Mouse (Mus musculus): ENCODE data around the gene Ints2. TPM values are rescaled to one million over a fixed set of nuclear protein-coding genes. Genes with fewer than 3 reads are reported as not detected.
A peak's percentile ranks its signal among the peaks of the same experiment; 100 is the strongest.
"Not testable (repeated sequence)": the region's sequence is repeated elsewhere in the genome, so short reads cannot be mapped to it uniquely, and the experiment has no call there.

Gene Ints2
- polyA plus RNA-seq, 1 experiment from 2014 or later = 4.1 TPM

- H3K36me3 ChIP-seq (ENCODE audit: control insufficient read depth, insufficient read depth) = peaks cover 12% of the 10 kb centered on the region
- H3K9me3 ChIP-seq (ENCODE audit: control insufficient read depth) = no peaks in the 10 kb centered on the region
- no peaks in the 10 kb centered on the region for H3K27me3 ChIP-seq (replicated peaks; ENCODE audit: control insufficient read depth, insufficient read depth, low read length)
- 46% methylated on average over 4 of the region's 4 CpGs for WGBS
- TF ChIP-seq CTCF (IDR thresholded peaks at IDR 0.05; ENCODE audit: low read depth) = no peak
- ATAC-seq = no peak
- peak overlapping the region; percentile 88; the same call in 1 of the 2 replicates for H3K4me3 ChIP-seq (ENCODE audit: low read depth, low read length)
- H3K27ac ChIP-seq (ENCODE audit: low read depth, low read length) = no peak overlapping the region
- H3K4me1 ChIP-seq (replicated peaks; ENCODE audit: control insufficient read depth, insufficient read depth, low read length) = 0 out of 2 replicates have a peak, but pooled peaks cover 2% of the 10 kb centered on the region
- H3K9ac ChIP-seq (ENCODE audit: low read depth, low read length) = no peak overlapping the region
- peak overlapping the region; percentile 81; the same call in 1 of the 2 replicates for H3K4me2 ChIP-seq (replicated peaks; ENCODE audit: low read depth)
Observed at GRCm38 (mm10) chr11:86199733-86200132, 57.6 kb downstream of the Ints2 start.

GRCm38 (mm10) chr11:86185224-86185623, 72.2 kb downstream of the Ints2 start:
- not testable (repeated sequence) for H3K4me1 ChIP-seq (replicated peaks; ENCODE audit: control insufficient read depth, insufficient read depth, low read length); ATAC-seq; H3K4me3 ChIP-seq (ENCODE audit: low read depth, low read length); H3K27me3 ChIP-seq (replicated peaks; ENCODE audit: control insufficient read depth, insufficient read depth, low read length); H3K9ac ChIP-seq (ENCODE audit: low read depth, low read length); H3K4me2 ChIP-seq (replicated peaks; ENCODE audit: low read depth); H3K9me3 ChIP-seq (ENCODE audit: control insufficient read depth); H3K36me3 ChIP-seq (ENCODE audit: control insufficient read depth, insufficient read depth); H3K27ac ChIP-seq (ENCODE audit: low read depth, low read length)
- 83% methylated on average over 7 of the region's 7 CpGs for WGBS

GRCm38 (mm10) chr11:86175833-86176232, 81.5 kb downstream of the Ints2 start:
- 53% methylated on average over 3 of the region's 3 CpGs for WGBS
- no peak for ATAC-seq
- H3K27me3 ChIP-seq (replicated peaks; ENCODE audit: control insufficient read depth, insufficient read depth, low read length) = no peaks in the 10 kb centered on the region
- H3K27ac ChIP-seq (ENCODE audit: low read depth, low read length) = no peak overlapping the region
- H3K9ac ChIP-seq (ENCODE audit: low read depth, low read length) = no peak overlapping the region
- H3K9me3 ChIP-seq (ENCODE audit: control insufficient read depth) = no peaks in the 10 kb centered on the region
- H3K4me2 ChIP-seq (replicated peaks; ENCODE audit: low read depth) = no peak overlapping the region
- no peak for TF ChIP-seq CTCF (IDR thresholded peaks at IDR 0.05; ENCODE audit: low read depth)
- H3K4me1 ChIP-seq (replicated peaks; ENCODE audit: control insufficient read depth, insufficient read depth, low read length) = no peaks in the 10 kb centered on the region
- H3K4me3 ChIP-seq (ENCODE audit: low read depth, low read length) = no peak overlapping the region
- H3K36me3 ChIP-seq (ENCODE audit: control insufficient read depth, insufficient read depth) = no peaks in the 10 kb centered on the region

- ATAC-seq = no peak
- WGBS = 66% methylated on average over 2 of the region's 2 CpGs
- H3K4me2 ChIP-seq (replicated peaks; ENCODE audit: low read depth) = no peak overlapping the region
Observed at GRCm38 (mm10) chr11:86174173-86174572, 83.2 kb downstream of the Ints2 start.

GRCm38 (mm10) chr11:86170743-86171142, 86.6 kb downstream of the Ints2 start:
- no peak for TF ChIP-seq CTCF (IDR thresholded peaks at IDR 0.05; ENCODE audit: low read depth)
- H3K4me1 ChIP-seq (replicated peaks; ENCODE audit: control insufficient read depth, insufficient read depth, low read length) = no peaks in the 10 kb centered on the region; the same call in 1 of the 2 replicates
- ATAC-seq = peak; percentile 87
- WGBS = 40% methylated on average over 2 of the region's 2 CpGs
- no peaks in the 10 kb centered on the region for H3K36me3 ChIP-seq (ENCODE audit: control insufficient read depth, insufficient read depth)
- no peak overlapping the region for H3K4me3 ChIP-seq (ENCODE audit: low read depth, low read length)
- no peak overlapping the region for H3K9ac ChIP-seq (ENCODE audit: low read depth, low read length)
- H3K4me2 ChIP-seq (replicated peaks; ENCODE audit: low read depth) = no peak overlapping the region
- H3K9me3 ChIP-seq (ENCODE audit: control insufficient read depth) = no peaks in the 10 kb centered on the region
- H3K27ac ChIP-seq (ENCODE audit: low read depth, low read length) = no peak overlapping the region
- no peaks in the 10 kb centered on the region for H3K27me3 ChIP-seq (replicated peaks; ENCODE audit: control insufficient read depth, insufficient read depth, low read length)

More at GRCm38 (mm10) chr11:86174173-86174572, 83.2 kb downstream of the Ints2 start:
- Histone ChIP-seq H3K27me3 (replicated peaks; ENCODE audit: control insufficient read depth, insufficient read depth, low read length) (no peaks in the 10 kb centered on the region), H3K4me3 (ENCODE audit: low read depth, low read length) (no peak overlapping the region), H3K36me3 (ENCODE audit: control insufficient read depth, insufficient read depth) (no peaks in the 10 kb centered on the region), H3K9ac (ENCODE audit: low read depth, low read length) (no peak overlapping the region), H3K9me3 (ENCODE audit: control insufficient read depth) (no peaks in the 10 kb centered on the region), H3K4me1 (replicated peaks; ENCODE audit: control insufficient read depth, insufficient read depth, low read length) (no peaks in the 10 kb centered on the region; the same call in 1 of the 2 replicates), H3K27ac (ENCODE audit: low read depth, low read length) (no peak overlapping the region)
- TF ChIP-seq CTCF (IDR thresholded peaks at IDR 0.05; ENCODE audit: low read depth) = peak; percentile 82

Other genes starting within 250 kb of the Ints2 start
- gene Brip1, start 56.4 kb downstream of the Ints2 start, polyA plus RNA-seq (2015; fragmentation: Nextera tagmentation; extraction: Ambion mirVana) = 3.6 and 4.9 TPM in 2 replicates
- 6.1 and 6.4 TPM in 2 replicates for gene Med13, start 100.0 kb upstream of the Ints2 start, polyA plus RNA-seq (2015; fragmentation: Nextera tagmentation; extraction: Ambion mirVana)
- gene Rnft1, start 227.1 kb upstream of the Ints2 start, polyA plus RNA-seq (2015; fragmentation: Nextera tagmentation; extraction: Ambion mirVana) = 48.5 and 50.7 TPM in 2 replicates

Measured in intestine, postnatal 0 days (tissue).